Mouse (Mus musculus): ENCODE data around the gene I830077J02Rik. TPM values are rescaled to one million over a fixed set of nuclear protein-coding genes. Genes with fewer than 3 reads are reported as not detected.
A peak's percentile ranks its signal among the peaks of the same experiment; 100 is the strongest.

I830077J02Rik gene
- total and polyA plus RNA-seq, 2 experiments from 2014 or later: 0.04 to 0.82 TPM

DNA sequence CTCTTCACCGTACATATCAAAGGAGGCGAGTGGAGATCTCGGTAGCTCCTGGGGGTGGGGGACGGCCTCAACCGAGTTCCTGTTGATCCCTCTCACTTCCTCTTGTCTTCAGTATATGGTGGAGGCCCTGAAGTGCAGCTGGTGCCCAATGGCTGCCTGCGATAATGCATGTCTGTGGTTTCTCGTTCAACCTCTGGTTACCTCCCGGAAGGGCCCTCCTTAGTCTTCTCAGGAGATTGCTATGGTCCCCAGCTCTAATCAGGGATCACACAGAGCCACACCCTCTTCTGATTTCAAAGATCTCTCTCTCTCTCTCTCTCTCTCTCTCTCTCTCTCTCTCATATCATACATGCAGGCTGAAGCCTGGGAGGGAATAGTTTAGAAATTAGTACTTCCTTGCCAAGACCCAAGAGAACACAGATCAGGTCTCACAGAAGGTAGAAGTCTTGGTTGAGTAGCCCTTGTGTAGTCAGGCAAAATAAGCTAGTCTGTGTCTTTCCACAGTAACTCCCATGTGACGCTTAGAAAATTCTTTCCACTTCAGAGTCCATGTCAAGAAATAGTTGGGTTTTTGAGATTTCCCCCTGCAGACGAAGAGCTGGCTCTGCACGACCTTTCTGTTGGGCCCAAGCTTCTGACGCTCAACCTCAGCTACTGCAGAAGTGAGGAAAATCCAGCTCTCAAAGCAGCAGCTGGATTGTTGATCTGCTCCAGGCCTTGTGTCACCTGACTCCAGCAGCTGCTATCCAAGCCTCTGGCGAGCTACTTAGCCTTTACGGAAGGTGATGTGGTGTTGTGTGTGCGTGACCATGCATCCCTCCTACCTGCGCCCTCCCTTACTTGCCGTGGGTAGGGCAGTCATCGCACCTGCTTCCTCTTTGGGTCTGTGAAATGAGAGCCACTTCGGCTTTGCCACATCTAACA is 39.6 kb downstream of the I830077J02Rik start:
- no peak for TF ChIP-seq EP300 (IDR thresholded peaks at IDR 0.05; ENCODE audit: low read depth)
- no peak for TF ChIP-seq CTCF (IDR thresholded peaks at IDR 0.05; ENCODE audit: low read depth)
- peak overlapping the region; percentile 71 for H3K27ac ChIP-seq (ENCODE audit: low read depth)
- peak overlapping the region; percentile 22; the same call in 1 of the 2 replicates for H3K4me2 ChIP-seq (ENCODE audit: low read depth, low read length)
- H3K36me3 ChIP-seq (replicated peaks; ENCODE audit: control insufficient read depth, insufficient read depth, low read length): no peaks in the 10 kb centered on the region
- H3K27me3 ChIP-seq (ENCODE audit: control insufficient read depth, insufficient read depth, low read length): no peaks in the 10 kb centered on the region
- no peak overlapping the region for H3K9ac ChIP-seq (replicated peaks; ENCODE audit: low read depth, low read length)
- ATAC-seq (ENCODE audit: insufficient read depth, low read depth) (no peak), DNase-seq (ENCODE audit: low spot score) (no peak)
- no peaks in the 10 kb centered on the region for H3K9me3 ChIP-seq (replicated peaks; ENCODE audit: control insufficient read depth, low read length)
- no peak overlapping the region for H3K4me3 ChIP-seq (ENCODE audit: low read depth, low read length)
- H3K4me1 ChIP-seq (ENCODE audit: control insufficient read depth, insufficient read depth): peaks cover 35% of the 10 kb centered on the region
- 69% methylated on average over 19 of the region's 19 CpGs for WGBS

DNA sequence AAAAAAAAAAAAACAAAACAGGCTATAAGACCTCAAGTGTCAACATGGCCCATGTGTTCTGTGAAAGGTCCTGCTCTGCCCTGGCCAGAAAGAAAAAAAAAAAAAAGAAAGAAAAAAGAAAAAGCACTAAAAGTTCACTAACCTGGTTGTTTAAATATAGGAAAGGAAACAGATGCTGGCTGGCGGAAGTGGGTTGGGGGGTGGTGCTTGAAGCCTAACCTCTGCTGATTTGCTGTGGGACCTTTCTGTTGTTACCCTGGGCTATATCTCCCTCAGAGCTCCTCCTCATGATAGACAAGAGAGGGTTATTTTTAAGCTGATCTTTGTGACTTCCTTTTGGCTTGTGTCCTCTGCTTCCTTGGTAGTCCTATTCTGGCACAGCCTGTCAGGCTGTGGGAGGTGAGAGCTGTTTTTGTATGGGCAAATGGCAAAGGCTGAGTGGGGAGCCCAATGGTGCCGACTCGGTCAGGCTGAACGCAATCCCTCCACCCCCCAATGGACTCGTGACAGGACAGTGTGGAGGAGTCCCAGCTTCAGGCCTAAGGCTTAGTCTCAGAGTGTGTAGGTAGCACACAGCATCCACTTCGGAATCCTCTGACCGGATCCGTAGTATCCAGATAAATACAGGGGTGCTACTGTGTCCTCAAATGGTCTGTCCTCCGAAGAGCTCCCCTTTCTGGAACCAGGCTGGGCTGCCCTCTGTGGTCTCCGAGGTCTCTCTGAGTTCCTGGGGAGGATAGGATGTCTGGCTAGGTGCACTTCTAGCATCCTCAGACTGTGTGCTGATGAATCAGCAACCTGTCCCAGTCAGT is 40.5 kb downstream of the I830077J02Rik start:
- 0 out of 2 replicates have a peak, but pooled peaks have one; percentile 53 for TF ChIP-seq EP300 (IDR thresholded peaks at IDR 0.05; ENCODE audit: low read depth)
- no peak for TF ChIP-seq CTCF (IDR thresholded peaks at IDR 0.05; ENCODE audit: low read depth)
- H3K27ac ChIP-seq (ENCODE audit: low read depth): peak overlapping the region; percentile 71
- 57% methylated on average over 10 of the region's 10 CpGs for WGBS
- H3K9me3 ChIP-seq (replicated peaks; ENCODE audit: control insufficient read depth, low read length): no peaks in the 10 kb centered on the region
- no peak for DNase-seq (ENCODE audit: low spot score)
- ATAC-seq (ENCODE audit: insufficient read depth, low read depth): 0 out of 2 replicates have a peak, but pooled peaks have one; percentile 16
- no peaks in the 10 kb centered on the region for H3K27me3 ChIP-seq (ENCODE audit: control insufficient read depth, insufficient read depth, low read length)
- H3K4me2 ChIP-seq (ENCODE audit: low read depth, low read length): peak overlapping the region; percentile 22; the same call in 1 of the 2 replicates
- peaks cover 35% of the 10 kb centered on the region for H3K4me1 ChIP-seq (ENCODE audit: control insufficient read depth, insufficient read depth)
- H3K9ac ChIP-seq (replicated peaks; ENCODE audit: low read depth, low read length): no peak overlapping the region
- no peak overlapping the region for H3K4me3 ChIP-seq (ENCODE audit: low read depth, low read length)
- no peaks in the 10 kb centered on the region for H3K36me3 ChIP-seq (replicated peaks; ENCODE audit: control insufficient read depth, insufficient read depth, low read length)

DNA sequence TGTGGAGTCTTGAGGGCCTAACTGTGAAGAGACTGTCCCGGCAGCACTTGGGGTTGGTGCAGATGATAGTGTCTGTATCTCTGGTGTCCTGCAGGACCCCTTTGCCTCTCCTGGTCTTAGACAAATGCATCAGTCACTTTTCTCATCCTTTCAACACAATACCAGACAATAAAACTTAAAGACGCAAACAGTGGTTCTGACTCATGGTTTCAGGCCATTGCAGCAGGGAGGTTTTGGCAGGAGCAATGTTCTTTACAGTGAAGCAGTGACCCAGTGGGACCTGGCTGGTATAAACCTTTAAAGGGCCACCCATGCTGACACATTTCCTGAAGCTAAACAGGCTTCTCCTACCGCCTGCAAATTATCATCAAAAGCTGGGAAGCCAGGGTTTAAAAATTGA is 41.3 kb downstream of the I830077J02Rik start:
- no peaks in the 10 kb centered on the region for H3K27me3 ChIP-seq (ENCODE audit: control insufficient read depth, insufficient read depth, low read length)
- H3K4me3 ChIP-seq (ENCODE audit: low read depth, low read length): no peak overlapping the region
- H3K9ac ChIP-seq (replicated peaks; ENCODE audit: low read depth, low read length): no peak overlapping the region
- no peaks in the 10 kb centered on the region for H3K36me3 ChIP-seq (replicated peaks; ENCODE audit: control insufficient read depth, insufficient read depth, low read length)
- peaks cover 35% of the 10 kb centered on the region for H3K4me1 ChIP-seq (ENCODE audit: control insufficient read depth, insufficient read depth)
- WGBS: 62% methylated on average over 3 of the region's 3 CpGs
- H3K4me2 ChIP-seq (ENCODE audit: low read depth, low read length): no peak overlapping the region
- no peak for TF ChIP-seq CTCF (IDR thresholded peaks at IDR 0.05; ENCODE audit: low read depth)
- TF ChIP-seq EP300 (IDR thresholded peaks at IDR 0.05; ENCODE audit: low read depth): no peak
- DNase-seq (ENCODE audit: low spot score): no peak
- H3K9me3 ChIP-seq (replicated peaks; ENCODE audit: control insufficient read depth, low read length): no peaks in the 10 kb centered on the region
- ATAC-seq (ENCODE audit: insufficient read depth, low read depth): no peak
- H3K27ac ChIP-seq (ENCODE audit: low read depth): peak overlapping the region; percentile 3

DNA sequence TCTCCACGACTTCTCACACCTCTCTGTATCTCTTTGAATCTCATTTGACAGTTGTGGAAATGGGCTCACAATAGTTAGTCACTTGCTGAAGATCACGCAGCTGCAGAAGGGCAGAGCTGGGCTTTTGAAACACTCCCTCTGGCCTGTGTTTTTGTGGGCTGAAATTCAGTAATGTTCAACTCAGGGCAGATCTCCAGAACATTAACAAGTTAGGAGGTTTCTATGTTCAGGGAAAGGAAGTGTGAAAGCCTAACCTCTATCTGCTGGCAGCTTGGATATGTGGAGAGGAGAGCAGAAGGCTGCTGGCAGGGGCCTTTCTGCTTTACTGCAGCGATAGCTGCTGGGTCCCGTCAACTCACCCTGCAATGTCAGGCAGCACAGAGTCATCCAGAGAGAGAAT is 42.2 kb downstream of the I830077J02Rik start:
- DNase-seq (ENCODE audit: low spot score) (no peak), ATAC-seq (ENCODE audit: insufficient read depth, low read depth) (no peak)
- Histone ChIP-seq H3K4me3 (ENCODE audit: low read depth, low read length) (no peak overlapping the region), H3K9me3 (replicated peaks; ENCODE audit: control insufficient read depth, low read length) (no peaks in the 10 kb centered on the region), H3K36me3 (replicated peaks; ENCODE audit: control insufficient read depth, insufficient read depth, low read length) (no peaks in the 10 kb centered on the region), H3K9ac (replicated peaks; ENCODE audit: low read depth, low read length) (no peak overlapping the region), H3K4me1 (ENCODE audit: control insufficient read depth, insufficient read depth) (peaks cover 35% of the 10 kb centered on the region), H3K27ac (ENCODE audit: low read depth) (peak overlapping the region; percentile 58; the same call in 1 of the 2 replicates), H3K4me2 (ENCODE audit: low read depth, low read length) (no peak overlapping the region), H3K27me3 (ENCODE audit: control insufficient read depth, insufficient read depth, low read length) (no peaks in the 10 kb centered on the region)
- TF ChIP-seq CTCF (IDR thresholded peaks at IDR 0.05; ENCODE audit: low read depth) (no peak), EP300 (IDR thresholded peaks at IDR 0.05; ENCODE audit: low read depth) (no peak)
- WGBS: 50% methylated on average over 4 of the region's 4 CpGs

DNA sequence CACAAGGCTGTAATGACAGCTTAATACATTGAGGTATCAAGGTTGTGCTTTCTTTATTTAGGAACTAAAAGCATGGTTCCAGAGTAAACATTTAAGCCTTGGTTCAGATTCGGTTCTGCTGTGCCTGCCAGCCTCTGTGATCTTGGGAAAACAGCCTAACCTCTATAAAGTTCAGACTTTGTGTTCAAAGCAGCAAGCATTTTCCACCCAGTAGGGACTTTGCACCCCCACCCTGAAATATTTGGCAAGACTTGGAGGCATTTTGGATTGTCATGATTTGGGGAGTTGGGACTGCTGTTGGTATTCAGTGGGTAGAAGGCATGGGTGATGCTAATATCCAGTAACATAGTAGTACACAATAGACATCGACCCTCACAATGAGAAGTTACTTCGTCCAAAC is 43.5 kb downstream of the I830077J02Rik start:
- peaks cover 22% of the 10 kb centered on the region for H3K4me1 ChIP-seq (ENCODE audit: control insufficient read depth, insufficient read depth)
- no peak overlapping the region for H3K4me2 ChIP-seq (ENCODE audit: low read depth, low read length)
- TF ChIP-seq EP300 (IDR thresholded peaks at IDR 0.05; ENCODE audit: low read depth): no peak
- TF ChIP-seq CTCF (IDR thresholded peaks at IDR 0.05; ENCODE audit: low read depth): no peak
- H3K4me3 ChIP-seq (ENCODE audit: low read depth, low read length): no peak overlapping the region
- no peaks in the 10 kb centered on the region for H3K9me3 ChIP-seq (replicated peaks; ENCODE audit: control insufficient read depth, low read length)
- DNase-seq (ENCODE audit: low spot score): no peak
- H3K9ac ChIP-seq (replicated peaks; ENCODE audit: low read depth, low read length): no peak overlapping the region
- no peak for ATAC-seq (ENCODE audit: insufficient read depth, low read depth)
- WGBS: 75% methylated on average over 3 of the region's 3 CpGs
- no peaks in the 10 kb centered on the region for H3K36me3 ChIP-seq (replicated peaks; ENCODE audit: control insufficient read depth, insufficient read depth, low read length)
- H3K27me3 ChIP-seq (ENCODE audit: control insufficient read depth, insufficient read depth, low read length): no peaks in the 10 kb centered on the region
- no peak overlapping the region for H3K27ac ChIP-seq (ENCODE audit: low read depth)
